Mouse (Mus musculus) ES-Bruce4 (cell line): ENCODE results near the gene H2afj.

Experiments
- CTCF ChIP-seq: IDR thresholded peaks from one replicate; pipeline ENCODE4 v1.8.1; 2011; ENCODE audit warnings: low read depth, low read length
- POLR2A ChIP-seq: IDR thresholded peaks from one replicate; pipeline ENCODE4 v1.8.1; 2011; ENCODE audit warnings: low read length; ENCODE audit not compliant: insufficient read depth

- no peak for TF ChIP-seq CTCF
- TF ChIP-seq POLR2A: no peak
Measured at GRCm38 (mm10) chr6:136820381-136820780, 12.3 kb downstream of the H2afj start.
